Mouse (Mus musculus) heart, postnatal 36 days (tissue): ENCODE measurements around the gene Rasgrp4. TPM values are rescaled to one million over a fixed set of nuclear protein-coding genes. Genes with fewer than 3 reads are reported as not detected.

Experiments
- DNase-seq, 2 experiments: peaks; one replicate each; pipeline ENCODE4 v3.0.0; 2021 to 2022
- intact Hi-C: fragments of 180-260 bp; cut with DNase I; formaldehyde crosslinking; loops from one replicate; pipeline ENCODE4 v1.15.1; 2025
- total RNA-seq, 2 experiments: library from RNA; stranded (reverse); gene quantifications; 2 replicates each; pipeline ENCODE4 v1.2.3; 2021

Gene Rasgrp4
- total RNA-seq, 2 experiments from 2014 or later, result 1.4 to 1.5 TPM

GRCm38 (mm10) chr7:29146625-29147367 is 12.1 kb downstream of the Rasgrp4 start:
- no peak for DNase-seq

GRCm38 (mm10) chr7:29148771-29149170 is 14.1 kb downstream of the Rasgrp4 start:
- no peak for DNase-seq
- intact Hi-C loops, result no loop called here

More at GRCm38 (mm10) chr7:29146625-29147367, 12.1 kb downstream of the Rasgrp4 start:
- intact Hi-C loops, result no loop called here

GRCm38 (mm10) chr7:29151486-29151885 is 16.8 kb downstream of the Rasgrp4 start:
- no peak for DNase-seq
- intact Hi-C loops, result no loop called here

- intact Hi-C loops, result no loop called here
- no peak for DNase-seq
Observed at GRCm38 (mm10) chr7:29154018-29154720, 19.5 kb downstream of the Rasgrp4 start.

GRCm38 (mm10) chr7:29155196-29155837 is 20.7 kb downstream of the Rasgrp4 start:
- intact Hi-C loops, result no loop called here
- DNase-seq, result peak; percentile 87 to 88

GRCm38 (mm10) chr7:29155838-29156782 is 21.5 kb downstream of the Rasgrp4 start, which contains the start of gene Fam98c:
TSS of gene Fam98c (minus strand) at chr7:29156234.
- peak; percentile 83 for DNase-seq
- intact Hi-C loops, result no loop called here

GRCm38 (mm10) chr7:29158264-29158663 is 23.6 kb downstream of the Rasgrp4 start:
- intact Hi-C loops, result loop anchor here (2.0 kb wide), 1 partner anchor 19 kb away; no protein-coding TSS in a partner anchor
- no peak for DNase-seq

- intact Hi-C loops, result no loop called here
- no peak for DNase-seq
Observed at GRCm38 (mm10) chr7:29162294-29162693, 27.6 kb downstream of the Rasgrp4 start.

- intact Hi-C loops, result no loop called here
- DNase-seq, result no peak
Observed at GRCm38 (mm10) chr7:29162750-29163525, 28.3 kb downstream of the Rasgrp4 start.

- intact Hi-C loops, result no loop called here
- no peak for DNase-seq
Observed at GRCm38 (mm10) chr7:29167656-29168055, 33.0 kb downstream of the Rasgrp4 start.

GRCm38 (mm10) chr7:29168121-29168695 is 33.6 kb downstream of the Rasgrp4 start:
- no peak for DNase-seq
- intact Hi-C loops, result no loop called here

GRCm38 (mm10) chr7:29168791-29169230 is 34.2 kb downstream of the Rasgrp4 start:
- no peak for DNase-seq
- intact Hi-C loops, result no loop called here

GRCm38 (mm10) chr7:29169231-29170065 is 34.8 kb downstream of the Rasgrp4 start:
- intact Hi-C loops, result loop anchor here (10.0 kb wide), 2 partner anchors 355 to 405 kb away; partner anchors contain the start of genes Nfkbib and Sirt2
- peak; percentile 77 for DNase-seq

GRCm38 (mm10) chr7:29170066-29170754 is 35.6 kb downstream of the Rasgrp4 start, which contains the start of the genes Ggn and Spred3:
TSS of gene Ggn (plus strand) at chr7:29170210.
TSS of gene Spred3 (minus strand) at chr7:29170411.
- DNase-seq, result peak; percentile 79 to 83
- intact Hi-C loops, result loop anchor here (10.0 kb wide), 2 partner anchors 355 to 405 kb away; partner anchors contain the start of genes Nfkbib and Sirt2

GRCm38 (mm10) chr7:29170755-29171561 is 36.3 kb downstream of the Rasgrp4 start:
- peak in 1 of 2 experiments; percentile 24 for DNase-seq
- intact Hi-C loops, result loop anchor here (10.0 kb wide), 2 partner anchors 354 to 406 kb away; partner anchors contain the start of genes Nfkbib and Sirt2

- DNase-seq, result no peak
Observed at GRCm38 (mm10) chr7:29171562-29172097, 37.0 kb downstream of the Rasgrp4 start.

More at GRCm38 (mm10) chr7:29171562-29172097, 37.0 kb downstream of the Rasgrp4 start:
- intact Hi-C loops, result loop anchor here (10.0 kb wide), 2 partner anchors 353 to 407 kb away; partner anchors contain the start of genes Nfkbib and Sirt2
